Mouse (Mus musculus): ENCODE measurements around the gene Rnase13. TPM values are rescaled to one million over a fixed set of nuclear protein-coding genes. Genes with fewer than 3 reads are reported as not detected.
A peak's percentile ranks its signal among the peaks of the same experiment; 100 is the strongest.
"Not testable (repeated sequence)": the region's sequence is repeated elsewhere in the genome, so short reads cannot be mapped to it uniquely, and the experiment has no call there.

Rnase13 gene
- polyA plus RNA-seq, 1 experiment from 2014 or later, result not detected

GRCm38 (mm10) chr14:51932092-51933020, 9.8 kb upstream of the Rnase13 start:
- 34% methylated on average over 10 of the region's 10 CpGs for WGBS
- Histone ChIP-seq H3K27ac (ENCODE audit: low read depth) (peak overlapping the region; percentile 66), H3K4me1 (replicated peaks; ENCODE audit: control insufficient read depth, insufficient read depth, low read length) (peaks cover 18% of the 10 kb centered on the region), H3K36me3 (ENCODE audit: control insufficient read depth, insufficient read depth, low read length) (no peaks in the 10 kb centered on the region), H3K9me3 (ENCODE audit: control insufficient read depth, low read length) (no peaks in the 10 kb centered on the region), H3K27me3 (replicated peaks; ENCODE audit: control insufficient read depth, insufficient read depth, low read length) (no peaks in the 10 kb centered on the region), H3K4me3 (ENCODE audit: low read depth, low read length) (no peak overlapping the region), H3K4me2 (ENCODE audit: low read length) (no peak overlapping the region), H3K9ac (ENCODE audit: low read length) (no peak overlapping the region)
- ATAC-seq (replicated peaks; ENCODE audit: low FRiP score, low TSS enrichment, low read depth) (peak; percentile 76), DNase-seq (ENCODE audit: low spot score) (no peak)

- no peaks in the 10 kb centered on the region for H3K36me3 ChIP-seq (ENCODE audit: control insufficient read depth, insufficient read depth, low read length)
- H3K4me2 ChIP-seq (ENCODE audit: low read length), result no peak overlapping the region
- no peaks in the 10 kb centered on the region for H3K9me3 ChIP-seq (ENCODE audit: control insufficient read depth, low read length)
- no peak overlapping the region for H3K9ac ChIP-seq (ENCODE audit: low read length)
- 28% methylated on average over 5 of the region's 5 CpGs for WGBS
- peak; percentile 67 for ATAC-seq (replicated peaks; ENCODE audit: low FRiP score, low TSS enrichment, low read depth)
- peak; percentile 66 for DNase-seq (ENCODE audit: low spot score)
- H3K4me1 ChIP-seq (replicated peaks; ENCODE audit: control insufficient read depth, insufficient read depth, low read length), result peaks cover 18% of the 10 kb centered on the region
- H3K27me3 ChIP-seq (replicated peaks; ENCODE audit: control insufficient read depth, insufficient read depth, low read length), result no peaks in the 10 kb centered on the region
- H3K27ac ChIP-seq (ENCODE audit: low read depth), result no peak overlapping the region
- no peak overlapping the region for H3K4me3 ChIP-seq (ENCODE audit: low read depth, low read length)
Observed at GRCm38 (mm10) chr14:51930824-51931223, 8.3 kb upstream of the Rnase13 start.

- H3K36me3 ChIP-seq (ENCODE audit: control insufficient read depth, insufficient read depth, low read length), result no peaks in the 10 kb centered on the region
- no peak overlapping the region for H3K27ac ChIP-seq (ENCODE audit: low read depth)
- no peak overlapping the region for H3K4me3 ChIP-seq (ENCODE audit: low read depth, low read length)
- peaks cover 18% of the 10 kb centered on the region for H3K4me1 ChIP-seq (replicated peaks; ENCODE audit: control insufficient read depth, insufficient read depth, low read length)
- 44% methylated on average over 9 of the region's 9 CpGs for WGBS
- no peaks in the 10 kb centered on the region for H3K27me3 ChIP-seq (replicated peaks; ENCODE audit: control insufficient read depth, insufficient read depth, low read length)
- H3K9ac ChIP-seq (ENCODE audit: low read length), result no peak overlapping the region
- ATAC-seq (replicated peaks; ENCODE audit: low FRiP score, low TSS enrichment, low read depth), result no peak
- H3K9me3 ChIP-seq (ENCODE audit: control insufficient read depth, low read length), result no peaks in the 10 kb centered on the region
- DNase-seq (ENCODE audit: low spot score), result no peak
- peak overlapping the region; percentile 18 for H3K4me2 ChIP-seq (ENCODE audit: low read length)
Observed at GRCm38 (mm10) chr14:51929968-51930367, 7.4 kb upstream of the Rnase13 start.

GRCm38 (mm10) chr14:51929309-51929943, 6.9 kb upstream of the Rnase13 start:
- Histone ChIP-seq H3K4me2 (ENCODE audit: low read length) (peak overlapping the region; percentile 18), H3K9me3 (ENCODE audit: control insufficient read depth, low read length) (no peaks in the 10 kb centered on the region), H3K36me3 (ENCODE audit: control insufficient read depth, insufficient read depth, low read length) (no peaks in the 10 kb centered on the region), H3K4me1 (replicated peaks; ENCODE audit: control insufficient read depth, insufficient read depth, low read length) (peaks cover 18% of the 10 kb centered on the region), H3K9ac (ENCODE audit: low read length) (no peak overlapping the region), H3K4me3 (ENCODE audit: low read depth, low read length) (no peak overlapping the region), H3K27ac (ENCODE audit: low read depth) (0 out of 2 replicates have a peak overlapping the region, but pooled peaks have one; percentile 27), H3K27me3 (replicated peaks; ENCODE audit: control insufficient read depth, insufficient read depth, low read length) (no peaks in the 10 kb centered on the region)
- ATAC-seq (replicated peaks; ENCODE audit: low FRiP score, low TSS enrichment, low read depth) (no peak), DNase-seq (ENCODE audit: low spot score) (no peak)
- WGBS, result 54% methylated on average over 8 of the region's 8 CpGs

GRCm38 (mm10) chr14:51926930-51927329, 4.4 kb upstream of the Rnase13 start:
- 92% methylated on average over 11 of the region's 11 CpGs for WGBS
- not testable (repeated sequence) for H3K4me3 ChIP-seq (ENCODE audit: low read depth, low read length); H3K4me2 ChIP-seq (ENCODE audit: low read length); H3K27me3 ChIP-seq (replicated peaks; ENCODE audit: control insufficient read depth, insufficient read depth, low read length); H3K27ac ChIP-seq (ENCODE audit: low read depth); H3K9ac ChIP-seq (ENCODE audit: low read length); DNase-seq (ENCODE audit: low spot score); H3K9me3 ChIP-seq (ENCODE audit: control insufficient read depth, low read length); H3K36me3 ChIP-seq (ENCODE audit: control insufficient read depth, insufficient read depth, low read length); ATAC-seq (replicated peaks; ENCODE audit: low FRiP score, low TSS enrichment, low read depth)
- peaks cover 20% of the 10 kb centered on the region for H3K4me1 ChIP-seq (replicated peaks; ENCODE audit: control insufficient read depth, insufficient read depth, low read length)

GRCm38 (mm10) chr14:51923492-51923891, 919 bp upstream of the Rnase13 start:
- Histone ChIP-seq H3K36me3 (ENCODE audit: control insufficient read depth, insufficient read depth, low read length) (no peaks in the 10 kb centered on the region), H3K27ac (ENCODE audit: low read depth) (no peak overlapping the region), H3K9me3 (ENCODE audit: control insufficient read depth, low read length) (no peaks in the 10 kb centered on the region), H3K27me3 (replicated peaks; ENCODE audit: control insufficient read depth, insufficient read depth, low read length) (no peaks in the 10 kb centered on the region), H3K4me1 (replicated peaks; ENCODE audit: control insufficient read depth, insufficient read depth, low read length) (peaks cover 10% of the 10 kb centered on the region; the same call in 1 of the 2 replicates), H3K4me3 (ENCODE audit: low read depth, low read length) (no peak overlapping the region), H3K9ac (ENCODE audit: low read length) (no peak overlapping the region), H3K4me2 (ENCODE audit: low read length) (no peak overlapping the region)
- DNase-seq (ENCODE audit: low spot score) (no peak), ATAC-seq (replicated peaks; ENCODE audit: low FRiP score, low TSS enrichment, low read depth) (no peak)
- 82% methylated on average over 4 of the region's 4 CpGs for WGBS

GRCm38 (mm10) chr14:51922910-51923309, 337 bp upstream of the Rnase13 start:
- H3K9ac ChIP-seq (ENCODE audit: low read length), result no peak overlapping the region
- no peak overlapping the region for H3K4me3 ChIP-seq (ENCODE audit: low read depth, low read length)
- 93% methylated on average over 2 of the region's 2 CpGs for WGBS
- no peaks in the 10 kb centered on the region for H3K27me3 ChIP-seq (replicated peaks; ENCODE audit: control insufficient read depth, insufficient read depth, low read length)
- ATAC-seq (replicated peaks; ENCODE audit: low FRiP score, low TSS enrichment, low read depth) (no peak), DNase-seq (ENCODE audit: low spot score) (no peak)
- no peak overlapping the region for H3K27ac ChIP-seq (ENCODE audit: low read depth)
- H3K36me3 ChIP-seq (ENCODE audit: control insufficient read depth, insufficient read depth, low read length), result no peaks in the 10 kb centered on the region
- H3K4me1 ChIP-seq (replicated peaks; ENCODE audit: control insufficient read depth, insufficient read depth, low read length), result peaks cover 10% of the 10 kb centered on the region; the same call in 1 of the 2 replicates
- H3K9me3 ChIP-seq (ENCODE audit: control insufficient read depth, low read length), result no peaks in the 10 kb centered on the region
- no peak overlapping the region for H3K4me2 ChIP-seq (ENCODE audit: low read length)

- peak overlapping the region; percentile 52 for H3K27ac ChIP-seq (ENCODE audit: low read depth)
- H3K4me3 ChIP-seq (ENCODE audit: low read depth, low read length), result no peak overlapping the region
- DNase-seq (ENCODE audit: low spot score) (no peak), ATAC-seq (replicated peaks; ENCODE audit: low FRiP score, low TSS enrichment, low read depth) (peak; percentile 58; the same call in 1 of the 2 replicates)
- peaks cover 10% of the 10 kb centered on the region; the same call in 1 of the 2 replicates for H3K4me1 ChIP-seq (replicated peaks; ENCODE audit: control insufficient read depth, insufficient read depth, low read length)
- no peak overlapping the region for H3K4me2 ChIP-seq (ENCODE audit: low read length)
- H3K9me3 ChIP-seq (ENCODE audit: control insufficient read depth, low read length), result no peaks in the 10 kb centered on the region
- no peaks in the 10 kb centered on the region for H3K36me3 ChIP-seq (ENCODE audit: control insufficient read depth, insufficient read depth, low read length)
- no peaks in the 10 kb centered on the region for H3K27me3 ChIP-seq (replicated peaks; ENCODE audit: control insufficient read depth, insufficient read depth, low read length)
- WGBS, result 55% methylated on average over 16 of the region's 16 CpGs
- H3K9ac ChIP-seq (ENCODE audit: low read length), result no peak overlapping the region
Observed at GRCm38 (mm10) chr14:51921759-51922570, 608 bp downstream of the Rnase13 start.
